Mouse (Mus musculus) CH12.LX (cell line): ENCODE results near the gene Olfr608. TPM values are rescaled to one million over a fixed set of nuclear protein-coding genes. Genes with fewer than 3 reads are reported as not detected.

Experiments used
- polyA plus RNA-seq: library from polyadenylated mRNA; unstranded; fragments of >175 nt; gene quantifications from 2 replicates; pipeline ENCODE4 v1.2.1, GENCODE M21; 2012; ENCODE audit warnings: low read depth; ENCODE audit not compliant: insufficient read length
- total RNA-seq, 2 experiments: library from RNA; depleted of rRNA; stranded (reverse); fragments of 300-350 nt in 1 of 2; fragments of >200 nt in 1 of 2; gene quantifications; 2 replicates each; pipeline ENCODE4 v1.2.3; 2012 to 2014

The Olfr608 gene
- total and polyA plus RNA-seq, 3 experiments: not detected

Other genes starting within 250 kb of the Olfr608 start
Only the 20 nearest of the 28 such genes appear.
- gene Olfr598, start 146.3 kb upstream of the Olfr608 start, total RNA-seq (2012; rRNA removed): not detected in 2 replicates
- not detected in 2 replicates for gene Olfr598, start 146.3 kb upstream of the Olfr608 start, total RNA-seq (2014; rRNA removed)
- gene Olfr598, start 146.3 kb upstream of the Olfr608 start, polyA plus RNA-seq: not detected in 2 replicates
- not detected in 2 replicates for gene Olfr599, start 134.0 kb upstream of the Olfr608 start, total RNA-seq (2012; rRNA removed)
- gene Olfr599, start 134.0 kb upstream of the Olfr608 start, total RNA-seq (2014; rRNA removed): not detected in 2 replicates
- gene Olfr599, start 134.0 kb upstream of the Olfr608 start, polyA plus RNA-seq: not detected in 2 replicates
- gene Olfr600, start 120.2 kb upstream of the Olfr608 start, total RNA-seq (2012; rRNA removed): not detected in 2 replicates
- not detected in 2 replicates for gene Olfr600, start 120.2 kb upstream of the Olfr608 start, total RNA-seq (2014; rRNA removed)
- gene Olfr600, start 120.2 kb upstream of the Olfr608 start, polyA plus RNA-seq: not detected in 2 replicates
- not detected in 2 replicates for gene Olfr601, start 107.2 kb upstream of the Olfr608 start, total RNA-seq (2012; rRNA removed)
- gene Olfr601, start 107.2 kb upstream of the Olfr608 start, total RNA-seq (2014; rRNA removed): not detected in 2 replicates
- gene Olfr601, start 107.2 kb upstream of the Olfr608 start, polyA plus RNA-seq: not detected in 2 replicates
- gene Olfr603, start 83.7 kb upstream of the Olfr608 start, total RNA-seq (2012; rRNA removed): not detected in 2 replicates
- gene Olfr603, start 83.7 kb upstream of the Olfr608 start, total RNA-seq (2014; rRNA removed): not detected in 2 replicates
- gene Olfr603, start 83.7 kb upstream of the Olfr608 start, polyA plus RNA-seq: not detected in 2 replicates
- gene Usp17lc, start 54.8 kb upstream of the Olfr608 start, total RNA-seq (2012; rRNA removed): not detected in 2 replicates
- not detected in 2 replicates for gene Usp17lc, start 54.8 kb upstream of the Olfr608 start, total RNA-seq (2014; rRNA removed)
- not detected in 2 replicates for gene Usp17lc, start 54.8 kb upstream of the Olfr608 start, polyA plus RNA-seq
- not detected in 2 replicates for gene Olfr605, start 24.4 kb upstream of the Olfr608 start, total RNA-seq (2012; rRNA removed)
- gene Olfr605, start 24.4 kb upstream of the Olfr608 start, total RNA-seq (2014; rRNA removed): not detected in 2 replicates
- not detected in 2 replicates for gene Olfr605, start 24.4 kb upstream of the Olfr608 start, polyA plus RNA-seq
- not detected in 2 replicates for gene Olfr606, start 20.8 kb upstream of the Olfr608 start, total RNA-seq (2012; rRNA removed)
- gene Olfr606, start 20.8 kb upstream of the Olfr608 start, total RNA-seq (2014; rRNA removed): not detected in 2 replicates
- gene Olfr606, start 20.8 kb upstream of the Olfr608 start, polyA plus RNA-seq: not detected in 2 replicates
- gene Olfr607, start 5.7 kb upstream of the Olfr608 start, total RNA-seq (2012; rRNA removed): not detected in 2 replicates
- not detected in 2 replicates for gene Olfr607, start 5.7 kb upstream of the Olfr608 start, total RNA-seq (2014; rRNA removed)
- gene Olfr607, start 5.7 kb upstream of the Olfr608 start, polyA plus RNA-seq: not detected in 2 replicates
- gene Olfr609, start 28.2 kb downstream of the Olfr608 start, total RNA-seq (2012; rRNA removed): not detected in 2 replicates
- gene Olfr609, start 28.2 kb downstream of the Olfr608 start, total RNA-seq (2014; rRNA removed): not detected in 2 replicates
- not detected in 2 replicates for gene Olfr609, start 28.2 kb downstream of the Olfr608 start, polyA plus RNA-seq
- not detected in 2 replicates for gene Olfr610, start 42.2 kb downstream of the Olfr608 start, total RNA-seq (2012; rRNA removed)
- gene Olfr610, start 42.2 kb downstream of the Olfr608 start, total RNA-seq (2014; rRNA removed): not detected in 2 replicates
- gene Olfr610, start 42.2 kb downstream of the Olfr608 start, polyA plus RNA-seq: not detected in 2 replicates
- not detected in 2 replicates for gene Olfr611, start 51.0 kb downstream of the Olfr608 start, total RNA-seq (2012; rRNA removed)
- not detected in 2 replicates for gene Olfr611, start 51.0 kb downstream of the Olfr608 start, total RNA-seq (2014; rRNA removed)
- not detected in 2 replicates for gene Olfr611, start 51.0 kb downstream of the Olfr608 start, polyA plus RNA-seq
- gene Olfr612, start 72.8 kb downstream of the Olfr608 start, total RNA-seq (2012; rRNA removed): not detected in 2 replicates
- not detected in 2 replicates for gene Olfr612, start 72.8 kb downstream of the Olfr608 start, total RNA-seq (2014; rRNA removed)
- gene Olfr612, start 72.8 kb downstream of the Olfr608 start, polyA plus RNA-seq: not detected in 2 replicates
- gene Olfr613, start 78.2 kb downstream of the Olfr608 start, total RNA-seq (2012; rRNA removed): not detected in 2 replicates
- gene Olfr613, start 78.2 kb downstream of the Olfr608 start, total RNA-seq (2014; rRNA removed): not detected in 2 replicates
- not detected in 2 replicates for gene Olfr613, start 78.2 kb downstream of the Olfr608 start, polyA plus RNA-seq
- not detected in 2 replicates for gene Olfr615, start 86.2 kb downstream of the Olfr608 start, total RNA-seq (2012; rRNA removed)
- gene Olfr615, start 86.2 kb downstream of the Olfr608 start, total RNA-seq (2014; rRNA removed): not detected in 2 replicates
- gene Olfr615, start 86.2 kb downstream of the Olfr608 start, polyA plus RNA-seq: not detected in 2 replicates
- not detected in 2 replicates for gene Olfr616, start 99.3 kb downstream of the Olfr608 start, total RNA-seq (2012; rRNA removed)
- gene Olfr616, start 99.3 kb downstream of the Olfr608 start, total RNA-seq (2014; rRNA removed): not detected in 2 replicates
- not detected in 2 replicates for gene Olfr616, start 99.3 kb downstream of the Olfr608 start, polyA plus RNA-seq
- gene Olfr617, start 103.2 kb downstream of the Olfr608 start, total RNA-seq (2012; rRNA removed): not detected in 2 replicates
- not detected in 2 replicates for gene Olfr617, start 103.2 kb downstream of the Olfr608 start, total RNA-seq (2014; rRNA removed)
- not detected in 2 replicates for gene Olfr617, start 103.2 kb downstream of the Olfr608 start, polyA plus RNA-seq
- gene Olfr618, start 120.2 kb downstream of the Olfr608 start, total RNA-seq (2012; rRNA removed): not detected in 2 replicates
- not detected in 2 replicates for gene Olfr618, start 120.2 kb downstream of the Olfr608 start, total RNA-seq (2014; rRNA removed)
- gene Olfr618, start 120.2 kb downstream of the Olfr608 start, polyA plus RNA-seq: not detected in 2 replicates
- gene Olfr619, start 130.7 kb downstream of the Olfr608 start, total RNA-seq (2012; rRNA removed): not detected in 2 replicates
- not detected in 2 replicates for gene Olfr619, start 130.7 kb downstream of the Olfr608 start, total RNA-seq (2014; rRNA removed)
- gene Olfr619, start 130.7 kb downstream of the Olfr608 start, polyA plus RNA-seq: not detected in 2 replicates
- gene Olfr620, start 142.7 kb downstream of the Olfr608 start, total RNA-seq (2012; rRNA removed): not detected in 2 replicates
- not detected in 2 replicates for gene Olfr620, start 142.7 kb downstream of the Olfr608 start, total RNA-seq (2014; rRNA removed)
- not detected in 2 replicates for gene Olfr620, start 142.7 kb downstream of the Olfr608 start, polyA plus RNA-seq